Mouse (Mus musculus) skeletal muscle tissue, adult 2 months (tissue): ENCODE results near the gene Nfix.
A peak's percentile ranks its signal among the peaks of the same experiment; 100 is the strongest.

Experiments
- DNase-seq: peaks from one replicate; pipeline ENCODE4 v3.0.0-alpha.2; 2012; ENCODE audit warnings: low read depth, low spot score

The Nfix gene

DNA sequence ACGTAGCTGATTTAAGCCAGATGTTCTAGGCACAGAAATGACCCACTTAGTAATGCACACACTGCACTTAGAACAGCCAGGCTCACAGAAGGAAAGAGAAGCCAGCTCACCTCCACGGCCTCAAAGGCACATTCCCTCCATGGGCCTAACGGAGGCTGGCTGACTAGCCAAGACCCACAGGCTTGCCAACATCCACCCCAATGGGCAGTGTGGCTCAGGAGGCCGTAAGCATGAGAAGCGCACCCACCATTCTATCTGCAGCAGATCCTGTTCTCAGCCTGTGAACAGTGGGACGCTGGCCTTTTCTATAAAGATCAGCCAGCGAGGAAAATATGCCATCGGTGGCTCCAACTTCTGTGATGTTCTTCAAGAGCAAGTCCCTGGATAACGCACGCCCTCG, 83.4 kb downstream of the Nfix start:
- no peak for DNase-seq

DNA sequence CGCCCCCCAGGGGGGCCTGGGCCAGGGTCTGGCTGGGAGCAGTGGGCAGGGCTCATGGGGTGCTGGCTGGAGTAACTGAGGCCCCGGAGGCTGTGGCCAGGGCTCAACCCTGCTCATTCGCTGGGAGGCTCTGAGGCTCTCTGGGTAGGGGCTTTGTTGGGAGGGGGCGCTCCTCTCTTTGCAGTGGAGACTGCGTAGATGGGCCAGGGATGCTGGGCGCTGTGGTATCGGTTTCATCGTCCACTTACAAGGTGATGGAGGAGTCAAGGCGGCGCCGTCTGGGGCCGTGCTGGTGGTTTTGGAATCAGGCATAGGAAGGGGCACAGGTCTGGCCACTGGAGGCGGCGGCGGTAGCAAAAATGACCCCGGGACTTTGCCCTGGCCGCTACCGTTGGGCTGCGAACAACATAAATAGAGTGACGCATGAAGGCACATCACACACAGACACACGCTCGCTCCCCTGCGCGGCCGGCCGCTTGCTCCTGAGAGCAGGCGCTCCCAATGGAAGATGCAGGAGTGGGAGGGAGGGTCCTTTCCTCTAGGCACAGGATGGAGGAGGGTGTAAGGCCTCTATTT, 84.2 kb downstream of the Nfix start:
- no peak for DNase-seq

DNA sequence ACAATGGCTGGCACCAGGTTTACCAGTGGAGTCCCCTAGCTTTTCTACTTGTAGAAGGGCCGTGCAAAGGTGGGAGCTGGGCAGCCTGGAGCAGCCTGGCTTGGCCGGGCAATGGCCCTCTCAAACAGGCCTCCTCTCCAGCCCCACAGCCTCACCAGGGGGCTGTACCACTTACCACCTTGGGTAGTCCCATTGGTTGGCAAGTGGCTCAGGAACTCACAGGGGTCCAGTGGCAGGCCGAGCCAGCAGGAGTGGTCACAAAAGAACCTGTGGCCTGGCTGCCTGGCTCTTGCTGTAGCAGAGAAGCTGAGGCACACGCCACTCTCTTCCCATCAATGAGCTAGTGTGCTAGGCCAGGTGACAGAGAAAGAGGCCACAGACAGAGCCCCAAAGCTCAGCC, 86.0 kb downstream of the Nfix start:
- DNase-seq = no peak

DNA sequence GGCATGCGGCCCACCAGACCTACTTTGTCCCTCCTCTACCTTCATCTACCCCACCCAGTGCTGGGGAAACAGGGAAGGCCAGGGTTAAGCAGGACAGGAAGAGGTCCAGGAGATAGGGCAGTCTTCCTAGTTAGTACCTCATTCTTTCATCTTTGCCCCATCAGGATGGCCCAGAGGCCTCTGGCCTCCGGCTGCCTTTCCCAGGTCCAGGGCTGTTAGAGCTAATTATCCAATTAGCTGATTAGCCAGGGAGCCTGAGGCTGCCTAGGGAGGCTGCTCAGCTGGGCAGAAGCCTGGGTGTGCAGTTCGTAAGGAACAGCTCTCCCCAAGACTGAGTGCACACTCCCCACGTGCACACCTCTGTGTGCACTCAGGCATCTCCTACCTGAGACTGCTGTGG, 86.8 kb downstream of the Nfix start:
- DNase-seq = no peak

DNA sequence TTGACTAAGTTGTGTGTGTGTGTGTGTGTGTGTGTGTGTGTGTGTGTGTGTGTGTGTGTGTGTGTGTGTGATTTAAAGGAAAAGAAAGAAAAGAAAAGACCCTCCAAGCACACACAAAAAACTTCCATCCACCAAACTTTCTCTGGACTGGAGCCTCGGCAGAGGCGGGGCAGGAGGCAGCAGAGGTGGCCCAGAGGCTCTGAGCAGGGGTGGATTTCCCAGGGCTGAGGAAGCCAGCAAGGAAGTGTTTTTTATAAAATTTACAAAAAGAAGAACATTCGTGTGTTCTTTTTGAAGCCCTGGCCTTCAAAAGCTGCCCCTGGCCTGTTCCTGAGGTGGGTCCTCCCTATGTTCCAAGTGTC, 87.4 kb downstream of the Nfix start:
- no peak for DNase-seq

DNA sequence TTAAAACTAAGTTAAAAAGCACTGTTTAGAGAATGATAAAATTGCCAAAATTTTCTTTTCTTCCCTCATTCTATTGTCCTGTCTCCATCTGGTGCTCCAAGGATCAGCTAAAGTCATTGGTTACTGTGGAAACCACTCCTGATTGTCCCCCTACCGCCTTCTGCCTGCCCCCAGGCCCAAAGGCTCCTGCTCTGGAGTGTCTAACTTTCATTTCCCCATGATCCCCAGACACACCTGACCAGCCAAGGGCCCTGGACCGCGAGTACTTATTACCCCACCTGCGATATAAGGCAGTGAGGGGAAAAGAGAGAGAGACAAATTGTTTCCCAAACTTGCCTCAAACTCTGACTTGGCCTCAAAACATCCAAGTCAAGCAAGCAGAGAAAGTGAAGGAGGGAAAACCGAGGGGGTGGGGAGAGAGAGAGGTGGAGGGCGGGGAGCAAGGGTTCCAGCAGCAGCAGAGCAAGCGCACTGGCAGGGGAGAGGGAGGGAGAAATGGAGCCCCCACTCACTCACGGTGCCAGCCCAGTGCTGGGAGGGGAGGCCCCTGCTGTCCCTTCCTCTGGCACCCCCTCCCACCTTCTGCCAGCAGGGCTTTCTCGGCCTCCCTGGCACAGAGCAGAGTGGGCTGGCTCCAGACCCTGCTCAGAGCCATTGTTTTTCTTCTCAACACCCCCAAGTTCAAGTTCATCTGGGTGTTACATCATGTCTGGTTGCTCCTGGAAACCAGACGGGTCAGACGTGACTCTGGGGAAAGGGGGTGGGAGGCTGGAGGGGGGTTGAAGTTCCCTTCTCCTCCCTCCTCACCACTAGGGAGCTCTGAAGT, 88.0 kb downstream of the Nfix start:
- DNase-seq = peak; percentile 75

DNA sequence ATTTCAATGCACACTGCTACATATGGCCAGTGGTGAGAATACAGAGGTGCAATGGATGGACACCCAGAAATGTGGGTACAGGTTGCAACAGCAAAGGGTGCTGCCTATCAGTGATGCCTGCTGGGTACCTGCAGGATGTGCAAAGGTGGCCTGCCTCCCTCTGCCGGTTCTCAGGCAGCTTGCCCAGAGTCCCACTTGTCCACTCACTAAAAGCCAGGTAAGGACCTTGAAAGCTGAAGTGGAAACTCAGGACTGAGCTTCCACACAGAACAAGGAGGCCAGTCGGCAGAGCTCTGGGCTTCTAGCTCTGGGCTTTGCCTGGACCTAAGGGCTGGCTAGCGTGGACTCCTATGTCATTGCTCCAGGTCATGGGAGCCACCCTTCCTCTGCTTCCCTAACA, 88.8 kb downstream of the Nfix start:
- no peak for DNase-seq

DNA sequence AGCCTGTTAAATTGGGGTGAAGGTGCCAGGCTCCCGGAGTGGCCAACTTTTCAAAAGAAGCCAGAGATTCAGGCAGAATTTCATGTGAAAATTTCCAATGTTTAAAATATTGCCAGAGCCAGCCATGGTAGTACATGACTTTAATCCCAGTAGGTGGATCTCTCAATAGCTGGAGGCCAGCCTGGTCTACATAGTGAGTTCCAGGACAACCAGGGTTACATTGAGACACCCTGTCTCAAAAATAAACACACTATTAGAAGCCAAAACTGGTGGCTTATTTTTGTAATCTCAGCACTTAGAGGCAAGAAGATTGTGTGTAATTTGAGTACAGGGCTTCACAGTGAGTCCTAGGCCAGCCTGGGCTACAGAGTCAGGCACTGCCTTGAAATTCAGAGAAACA, 90.2 kb downstream of the Nfix start:
- no peak for DNase-seq

DNA sequence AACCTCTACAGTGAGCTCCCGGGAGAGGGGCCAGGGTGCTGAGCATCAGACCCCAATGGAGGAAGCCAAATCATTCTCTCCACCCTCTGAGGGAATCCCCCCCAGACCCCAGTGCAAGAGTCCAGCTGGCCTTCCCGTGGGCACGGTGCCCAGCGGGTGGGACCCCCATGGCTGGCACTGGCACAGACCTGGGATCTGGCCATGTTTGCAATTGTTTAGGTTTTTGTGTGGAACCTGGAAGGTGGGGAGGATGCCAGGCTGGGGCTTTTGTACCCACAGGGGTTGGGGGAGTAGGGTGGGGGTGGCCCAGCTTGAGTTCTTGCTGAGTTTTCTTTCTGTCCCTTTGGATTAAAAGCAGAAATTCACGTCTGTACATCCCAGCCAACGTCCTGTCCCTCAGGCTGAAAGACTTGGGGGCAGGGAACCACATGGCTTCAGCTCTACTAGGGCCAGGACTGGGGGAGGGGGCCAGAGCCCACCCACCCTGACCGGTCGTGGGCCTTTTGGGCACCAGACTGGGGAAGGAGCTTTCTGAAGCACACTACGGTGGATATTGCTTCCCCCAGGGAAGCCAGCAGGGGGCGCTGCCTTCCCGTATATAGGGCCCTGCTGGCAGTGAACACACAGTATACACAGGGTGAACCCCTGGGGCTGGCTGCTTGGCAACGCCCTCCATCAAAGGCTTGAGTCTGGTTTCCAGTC, 91.2 kb downstream of the Nfix start:
- DNase-seq = peak; percentile 87

DNA sequence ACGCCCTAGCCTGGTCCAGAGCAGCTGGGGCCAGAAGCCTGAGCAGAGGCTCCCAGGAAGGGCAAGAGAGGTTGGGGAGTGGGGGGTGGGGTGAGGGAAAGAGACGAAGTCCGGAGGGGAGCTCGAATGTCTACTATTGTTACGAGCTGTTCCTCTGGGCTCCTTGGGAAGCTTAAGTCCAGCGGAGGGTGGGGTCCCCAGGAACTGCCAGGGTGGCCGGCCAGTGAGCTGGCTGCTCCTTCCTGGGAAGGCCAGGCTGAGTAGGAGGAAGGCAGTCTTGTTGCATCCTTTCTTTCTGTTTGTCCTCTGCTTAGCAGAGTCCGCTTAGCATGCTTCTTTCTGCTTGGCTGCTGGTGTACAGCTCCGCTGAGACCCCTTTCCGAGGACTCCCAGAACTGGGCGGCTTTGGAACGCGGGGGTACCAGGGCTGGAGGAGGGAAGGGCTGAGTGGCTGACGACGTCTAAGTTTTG, 92.0 kb downstream of the Nfix start:
- DNase-seq = no peak

DNA sequence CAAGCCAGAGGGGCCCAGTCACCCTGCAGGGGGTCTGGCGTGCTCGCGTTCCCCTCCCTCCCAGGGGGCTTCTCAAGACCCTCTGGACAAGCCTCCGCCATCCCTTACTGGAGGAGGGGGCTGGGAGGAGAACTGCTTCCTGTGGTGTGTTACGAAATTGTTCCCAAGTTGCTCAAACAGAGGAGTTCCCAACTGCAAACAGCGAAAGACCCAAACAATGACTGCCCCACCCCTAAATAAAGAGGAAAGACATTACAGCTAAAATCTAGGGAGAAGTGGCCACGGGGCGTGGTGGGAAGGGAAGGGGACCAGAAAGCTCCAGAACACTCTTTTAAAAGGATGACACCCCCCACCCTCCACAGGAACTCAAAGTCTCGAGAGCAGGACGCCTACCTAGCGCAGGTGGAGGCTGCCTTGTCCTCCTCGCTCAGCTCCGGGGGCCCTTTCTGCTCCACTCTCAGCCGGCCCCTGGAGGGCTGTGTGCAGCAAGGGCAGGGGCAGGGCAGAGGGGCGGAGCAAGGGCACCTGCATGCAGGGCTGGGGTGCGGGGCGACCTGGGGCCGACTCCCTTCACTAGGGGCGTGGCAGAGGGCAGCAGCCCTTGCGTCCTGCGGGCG, 92.8 kb downstream of the Nfix start:
- no peak for DNase-seq

DNA sequence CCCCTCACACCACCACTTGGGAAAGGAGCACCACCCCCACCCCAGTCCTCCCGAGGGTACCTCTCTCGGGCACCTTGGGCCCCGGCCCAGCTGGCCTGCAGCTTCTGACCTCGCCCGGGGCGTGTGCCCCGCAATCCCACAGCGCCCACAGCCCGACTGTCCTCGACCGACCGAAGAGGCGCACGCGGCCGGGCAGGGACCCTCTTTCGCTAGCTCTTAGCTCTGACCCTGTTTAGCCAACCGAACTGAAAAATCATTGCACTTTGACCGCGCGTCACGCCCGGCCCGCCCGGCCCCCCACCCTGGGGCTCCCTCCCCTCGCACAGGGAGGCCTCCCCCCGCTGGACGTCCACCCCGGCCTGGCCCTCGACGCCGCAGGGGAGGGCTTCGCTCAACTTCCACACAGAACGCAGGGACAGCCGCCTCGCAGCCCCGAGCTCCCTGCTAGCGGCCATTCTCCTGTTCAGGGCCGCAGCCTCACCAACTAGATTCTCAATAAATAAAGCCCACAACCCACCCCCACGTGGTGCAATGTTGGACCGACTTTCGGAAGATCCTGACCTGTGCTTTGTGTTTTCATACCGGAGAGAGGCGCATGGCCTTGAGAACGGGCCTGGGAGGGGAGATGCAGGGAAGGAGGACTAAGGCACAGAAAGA, 93.4 kb downstream of the Nfix start:
- DNase-seq = no peak

DNA sequence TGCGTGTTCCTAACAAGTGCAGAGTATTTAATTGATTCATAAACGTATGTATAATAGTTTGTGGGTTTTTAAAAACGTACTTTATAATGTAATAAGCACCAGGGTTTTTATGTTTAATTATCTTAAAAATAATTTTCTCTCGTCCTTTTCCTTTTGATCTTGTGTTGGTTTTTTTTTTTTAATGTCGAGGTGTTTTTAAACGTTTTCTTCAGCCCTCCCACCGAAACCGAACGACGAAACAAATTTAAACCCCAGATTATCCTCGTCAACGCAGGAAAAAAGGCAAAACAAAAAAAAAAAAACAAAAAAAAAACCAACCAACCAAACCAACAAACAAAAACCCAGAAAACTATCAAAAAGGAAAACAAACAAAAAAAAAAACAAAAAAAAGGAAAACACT, 94.2 kb downstream of the Nfix start:
- no peak for DNase-seq

DNA sequence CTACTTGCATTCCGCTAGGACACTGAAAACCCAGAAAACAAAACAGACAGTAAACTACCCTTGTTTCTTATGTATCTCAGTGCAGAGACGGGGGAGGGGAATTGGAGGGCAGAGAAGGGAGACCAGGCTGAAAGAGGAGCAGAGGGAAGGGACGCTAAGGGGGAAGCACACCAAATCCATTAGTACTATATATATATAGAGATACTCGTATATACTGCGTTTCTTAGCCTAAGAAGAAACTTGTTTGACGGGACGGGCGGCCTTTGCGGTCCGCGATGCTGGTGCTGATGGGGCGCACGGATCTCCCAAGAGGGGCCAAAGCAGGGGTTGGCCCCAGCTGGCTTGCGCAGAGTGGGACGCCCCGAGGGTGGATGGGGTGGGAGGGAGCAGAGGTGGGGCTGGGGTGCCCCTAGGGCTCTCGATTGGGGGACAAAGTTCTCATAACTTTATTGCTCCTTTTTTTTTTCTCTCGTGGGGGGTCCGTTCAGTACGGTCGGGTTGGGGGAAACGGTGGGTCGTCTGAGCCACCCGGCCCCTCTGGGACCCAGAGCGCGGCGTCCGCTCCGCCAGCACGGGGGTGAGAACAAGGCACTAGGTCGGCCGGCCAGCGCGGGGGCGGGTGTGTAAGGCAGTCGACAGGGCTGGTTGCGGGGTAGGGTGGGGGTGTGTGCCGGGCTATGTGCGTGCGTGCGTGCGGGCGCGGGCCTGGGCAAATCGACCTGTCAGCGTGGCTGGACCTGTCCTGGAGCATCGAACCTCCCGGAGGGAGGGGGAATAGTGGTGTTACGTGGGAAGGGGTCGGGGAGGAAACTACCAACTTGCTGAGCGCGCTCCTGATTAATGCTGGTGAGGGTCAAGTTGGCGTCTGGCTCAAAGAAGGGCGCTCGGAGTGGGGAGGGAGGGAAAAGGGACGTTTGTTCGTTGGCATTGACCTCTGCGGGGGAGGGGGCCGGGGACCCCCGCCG, 95.0 kb downstream of the Nfix start:
- no peak for DNase-seq

DNA sequence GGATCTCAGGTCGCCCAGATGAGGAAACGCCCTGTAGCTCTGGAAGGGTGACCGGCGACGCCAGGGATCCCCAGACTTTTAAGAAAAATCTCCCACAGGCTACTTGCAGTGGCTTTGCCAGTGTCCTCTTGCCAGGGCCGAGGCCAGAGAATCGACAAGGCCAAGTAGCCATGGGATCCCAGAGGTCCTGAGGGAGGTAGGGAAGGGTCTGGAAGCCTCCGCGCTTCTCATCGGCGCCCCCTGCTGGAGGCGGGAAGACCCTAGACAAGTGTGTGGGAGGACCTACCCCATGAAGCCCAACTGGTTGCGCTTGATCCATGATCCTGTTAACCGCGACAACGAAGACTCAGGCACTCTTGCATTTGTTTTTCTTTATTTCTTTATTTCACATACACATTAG, 95.8 kb downstream of the Nfix start:
- DNase-seq = no peak

DNA sequence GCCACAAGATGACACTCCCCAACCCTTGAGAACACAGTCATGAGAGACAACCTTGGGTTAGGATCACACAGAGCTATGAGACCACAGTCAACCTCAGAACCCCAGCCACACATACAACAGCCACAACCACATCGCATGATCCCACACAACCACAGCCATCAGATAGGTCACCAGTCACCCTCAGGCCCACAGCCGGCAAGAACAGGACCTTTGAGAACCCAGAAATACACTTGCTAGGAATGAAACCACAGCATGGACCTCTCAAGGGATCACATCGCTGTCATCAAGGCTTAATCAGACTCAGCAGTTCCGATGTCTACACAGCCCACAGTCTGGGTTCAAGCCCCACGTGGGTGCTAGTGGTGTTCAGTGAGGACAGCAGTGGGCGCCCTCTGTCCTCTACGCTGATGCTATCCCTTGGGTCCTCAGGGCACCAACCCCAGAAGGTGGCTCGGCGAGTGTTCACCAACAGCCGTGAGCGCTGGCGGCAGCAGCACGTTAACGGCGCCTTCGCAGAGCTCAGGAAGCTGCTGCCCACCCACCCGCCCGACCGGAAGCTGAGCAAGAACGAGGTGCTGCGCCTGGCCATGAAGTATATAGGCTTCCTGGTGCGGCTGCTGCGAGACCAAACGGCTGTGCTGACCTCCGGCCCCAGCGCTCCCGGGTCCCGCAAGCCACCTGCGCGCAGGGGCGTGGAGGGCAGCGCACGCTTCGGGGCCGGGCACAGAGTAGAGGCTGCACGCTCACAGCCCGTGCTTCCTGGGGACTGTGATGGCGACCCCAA, 96.5 kb downstream of the Nfix start:
- DNase-seq = no peak

DNA sequence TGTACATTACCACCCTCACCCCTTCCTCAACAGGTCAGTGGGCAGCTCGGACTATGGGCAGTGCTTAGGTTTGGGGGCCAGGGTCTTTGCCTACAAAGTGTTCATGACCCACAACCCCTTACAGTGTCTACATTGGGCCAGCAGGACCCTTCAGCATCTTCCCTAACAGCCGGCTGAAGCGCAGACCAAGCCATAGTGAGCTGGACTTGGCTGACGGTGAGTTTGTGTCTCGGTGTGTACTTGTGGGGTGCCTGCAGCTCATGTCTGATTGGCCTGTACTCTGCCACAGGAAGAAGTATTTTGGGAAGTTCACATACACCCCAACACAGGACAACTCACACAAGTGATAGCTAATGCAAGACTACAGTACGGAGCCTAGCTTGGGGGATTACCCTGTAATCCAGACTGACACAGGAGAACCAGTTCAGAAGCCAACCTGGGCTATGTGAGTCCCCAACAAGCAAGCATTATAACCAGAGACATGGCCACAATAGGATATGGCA, 97.1 kb downstream of the Nfix start:
- DNase-seq = no peak

DNA sequence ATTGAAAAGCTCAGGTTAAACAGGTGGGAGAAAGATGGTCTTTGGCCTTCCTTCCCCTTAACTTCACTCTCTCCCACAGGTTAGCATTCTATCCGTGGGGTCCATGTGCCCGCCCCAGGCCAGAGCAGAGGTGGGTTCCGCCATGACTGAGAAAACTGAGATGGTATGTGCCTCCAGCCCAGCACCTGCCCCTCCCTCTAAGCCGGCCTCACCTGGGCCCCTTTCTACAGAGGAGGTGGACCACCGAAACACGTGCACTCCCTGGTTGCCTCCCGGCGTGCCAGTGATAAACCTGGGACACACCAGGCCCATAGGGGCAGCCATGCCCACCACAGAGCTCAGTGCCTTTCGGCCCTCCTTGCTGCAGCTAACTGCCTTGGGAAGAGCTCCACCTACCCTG, 97.6 kb downstream of the Nfix start:
- DNase-seq = no peak

DNA sequence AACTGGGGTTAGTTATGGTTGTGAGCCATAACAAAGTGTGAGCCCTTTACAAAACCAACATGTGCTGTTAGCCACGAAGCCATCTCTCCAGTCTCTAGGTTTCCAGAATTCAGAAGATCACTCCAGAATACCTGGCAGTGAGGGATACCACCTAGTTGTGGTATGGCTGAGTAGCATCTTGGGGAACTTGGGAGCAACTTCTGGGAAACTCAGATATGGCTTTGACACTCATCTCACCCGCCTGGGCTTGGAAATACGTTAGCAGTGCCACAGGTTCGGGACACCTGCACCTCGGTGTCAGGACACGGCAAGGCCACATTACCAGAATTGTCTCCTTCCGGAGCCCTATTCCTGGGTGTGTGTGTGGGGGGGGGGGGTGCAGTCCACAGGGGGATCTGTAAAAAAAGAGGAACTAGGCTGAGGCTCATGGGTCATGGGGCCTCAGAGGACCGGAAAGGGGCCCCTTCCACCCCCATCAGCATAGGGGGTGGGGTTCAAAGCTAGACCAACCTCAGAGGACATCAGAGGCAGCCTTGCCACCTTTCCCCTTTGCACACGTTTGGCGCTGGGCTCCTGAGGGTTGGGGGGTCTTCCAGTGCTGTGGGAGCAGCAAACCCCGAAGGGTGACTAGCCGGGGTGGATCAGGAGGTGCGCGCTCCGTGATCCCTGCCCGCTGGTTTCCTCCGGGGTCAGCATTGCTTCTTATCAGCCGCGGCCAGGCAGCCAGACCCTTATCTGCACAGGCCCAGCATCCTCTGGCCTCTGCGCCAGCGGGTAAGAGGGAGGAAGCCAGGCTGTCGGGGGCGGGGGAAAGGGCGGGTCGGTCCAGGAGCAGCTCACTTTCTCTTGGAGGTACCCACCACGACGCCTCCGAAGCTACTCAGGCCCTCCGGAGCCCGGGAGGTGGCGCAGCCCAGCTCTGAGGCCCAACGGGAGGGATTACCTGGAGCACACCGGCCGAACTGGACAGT, 98.9 kb downstream of the Nfix start, which contains the start of gene Lyl1:
Lyl1 (plus strand) TSS at position 517 of the 971 bp plus-strand sequence.
- no peak for DNase-seq
